Mouse (Mus musculus) granulocyte monocyte progenitor cell, adult 5-6 weeks (primary cell): ENCODE results near the gene 1700019N19Rik. TPM values are rescaled to one million over a fixed set of nuclear protein-coding genes. Genes with fewer than 3 reads are reported as not detected.

Experiments used
- ATAC-seq: replicated peaks from 2 replicates; pipeline ENCODE4 v1.8.0; 2016; ENCODE audit warnings: mild to moderate bottlenecking, moderate TSS enrichment, inconsistent platforms; ENCODE audit not compliant: poor library complexity, severe bottlenecking
- total RNA-seq, 2 experiments: library from RNA; stranded (forward) in 1 of 2; stranded (reverse) in 1 of 2; fragments of 200-712, 200-1000 nt in 1 of 2; fragments of >200 nt in 1 of 2; fragmentation: Nextera tagmentation in 1 of 2; gene quantifications; 2 replicates each; pipeline ENCODE4 v1.2.3; 2014 to 2017

Gene 1700019N19Rik
- total RNA-seq (2014; fragmentation: Nextera tagmentation) (not detected in 2 replicates), total RNA-seq (2017) (not detected in 2 replicates)

- ATAC-seq = no peak
Measured at GRCm38 (mm10) chr19:58794284-58794683, at the start of gene 1700019N19Rik. Gene 1700019N19Rik (minus strand): TSS chr19:58794461.

GRCm38 (mm10) chr19:58843606-58844005, 49.3 kb upstream of the 1700019N19Rik start:
- ATAC-seq = no peak

- no peak for ATAC-seq
Measured at GRCm38 (mm10) chr19:58840721-58841271, 46.5 kb upstream of the 1700019N19Rik start.

GRCm38 (mm10) chr19:58839806-58840205, 45.5 kb upstream of the 1700019N19Rik start:
- ATAC-seq = no peak

- ATAC-seq = no peak
Measured at GRCm38 (mm10) chr19:58839345-58839744, 45.1 kb upstream of the 1700019N19Rik start.

- ATAC-seq = no peak
Measured at GRCm38 (mm10) chr19:58838706-58839105, 44.4 kb upstream of the 1700019N19Rik start.

GRCm38 (mm10) chr19:58833639-58834180, 39.4 kb upstream of the 1700019N19Rik start:
- no peak for ATAC-seq

GRCm38 (mm10) chr19:58832988-58833387, 38.7 kb upstream of the 1700019N19Rik start:
- no peak for ATAC-seq

GRCm38 (mm10) chr19:58831280-58831922, 37.1 kb upstream of the 1700019N19Rik start:
- no peak for ATAC-seq

- no peak for ATAC-seq
Measured at GRCm38 (mm10) chr19:58830182-58830581, 35.9 kb upstream of the 1700019N19Rik start.

GRCm38 (mm10) chr19:58829575-58829974, 35.3 kb upstream of the 1700019N19Rik start:
- ATAC-seq = no peak

GRCm38 (mm10) chr19:58827656-58828055, 33.4 kb upstream of the 1700019N19Rik start:
- ATAC-seq = no peak

- no peak for ATAC-seq
Measured at GRCm38 (mm10) chr19:58824316-58824715, 30.1 kb upstream of the 1700019N19Rik start.

GRCm38 (mm10) chr19:58823301-58823700, 29.0 kb upstream of the 1700019N19Rik start:
- ATAC-seq = no peak

- no peak for ATAC-seq
Measured at GRCm38 (mm10) chr19:58822454-58823200, 28.4 kb upstream of the 1700019N19Rik start.

- ATAC-seq = no peak
Measured at GRCm38 (mm10) chr19:58818571-58819415, 24.5 kb upstream of the 1700019N19Rik start.

- no peak for ATAC-seq
Measured at GRCm38 (mm10) chr19:58817398-58817797, 23.1 kb upstream of the 1700019N19Rik start.

- ATAC-seq = no peak
Measured at GRCm38 (mm10) chr19:58816453-58817041, 22.3 kb upstream of the 1700019N19Rik start.

- ATAC-seq = no peak
Measured at GRCm38 (mm10) chr19:58815179-58815922, 21.1 kb upstream of the 1700019N19Rik start.
